In genomic region chr17:24743896-24744295, GRCm38 (mm10) we compare ENCODE assay signal across 31 mouse cellular contexts. TPM values are rescaled to one million over a fixed set of nuclear protein-coding genes. Genes with fewer than 3 reads are reported as not detected.
DNase-seq lines count a peak whose midpoint lies in the region; ATAC-seq and TF ChIP-seq lines count a peak whose summit lies in the region.
"Had no signal": no experiment of that assay in that cellular context is flagged by ENCODE, and none has a peak within 500 bp of the region (broad histone marks: within the 10 kb centered on the region; RNA-seq: fewer than 3 reads in every experiment).

No protein-coding gene starts in this region.

- no peak for ATAC-seq in kidney, embryonic 14.5 days (ENCODE audit: low FRiP score, low TSS enrichment)
- ATAC-seq in midbrain, embryonic 11.5 days (ENCODE audit: low FRiP score): no peak
- ATAC-seq in midbrain, postnatal 0 days (ENCODE audit: low FRiP score): no peak
- ATAC-seq: activated CD4-positive, CD25-positive, alpha-beta regulatory T cell, adult 4 months; CD4-positive, CD25-positive, alpha-beta regulatory T cell, adult 4 months; forebrain, embryonic 14.5 days; forebrain, embryonic 16.5 days; Patski had no signal

- WGBS in kidney, adult 2 months: 75% methylated on average over 5 of the region's 5 CpGs
- 72% methylated on average over 5 of the region's 5 CpGs for WGBS in kidney, embryonic 14.5 days
- 52% methylated on average over 5 of the region's 5 CpGs for WGBS in liver, adult 2 months
- WGBS in midbrain, embryonic 11.5 days: 76% methylated on average over 5 of the region's 5 CpGs
- WGBS in midbrain, postnatal 0 days: 76% methylated on average over 5 of the region's 5 CpGs

- no peaks in the 10 kb centered on the region for H3K79me2 ChIP-seq in liver, adult 2 months (ENCODE audit: control insufficient read depth, insufficient read depth, low read length)

- no peak overlapping the region for H3K27ac ChIP-seq in kidney, adult 2 months (ENCODE audit: insufficient read depth, low read depth, low read length)
- no peak overlapping the region for H3K27ac ChIP-seq in kidney, embryonic 14.5 days (ENCODE audit: low read depth, low read length)
- peak overlapping the region; percentile 88 for H3K27ac ChIP-seq in liver, adult 2 months (replicated peaks; ENCODE audit: insufficient read depth, low read depth, low read length)
- H3K27ac ChIP-seq in midbrain, embryonic 11.5 days (ENCODE audit: low read depth, low read length): no peak overlapping the region
- H3K27ac ChIP-seq in midbrain, postnatal 0 days (ENCODE audit: low read depth, low read length): no peak overlapping the region
- H3K27ac ChIP-seq: embryonic facial prominence, embryonic 13.5 days; embryonic facial prominence, embryonic 15.5 days; forebrain, embryonic 10.5 days; forebrain, embryonic 12.5 days had no signal

- H3K27me3 ChIP-seq in kidney, adult 2 months (replicated peaks; ENCODE audit: control insufficient read depth, insufficient read depth, low read length): no peaks in the 10 kb centered on the region
- H3K27me3 ChIP-seq in kidney, embryonic 14.5 days (ENCODE audit: control insufficient read depth, insufficient read depth, low read length): no peaks in the 10 kb centered on the region
- H3K27me3 ChIP-seq in liver, adult 2 months (ENCODE audit: control insufficient read depth, insufficient read depth, low read length): no peaks in the 10 kb centered on the region
- no peaks in the 10 kb centered on the region for H3K27me3 ChIP-seq in midbrain, embryonic 11.5 days (ENCODE audit: control insufficient read depth, insufficient read depth, low read length)
- no peaks in the 10 kb centered on the region for H3K27me3 ChIP-seq in midbrain, postnatal 0 days (ENCODE audit: insufficient read depth, low read length)
- H3K27me3 ChIP-seq: embryonic facial prominence, embryonic 13.5 days; embryonic facial prominence, embryonic 15.5 days; Patski had no signal

- TF ChIP-seq POLR2A in kidney, adult 2 months (IDR thresholded peaks at IDR 0.05; ENCODE audit: low read depth, low read length): no peak
- no peak for TF ChIP-seq POLR2A in liver, adult 2 months (IDR thresholded peaks at IDR 0.05; ENCODE audit: extremely low read depth, insufficient read depth, low read length)

- DNase-seq in kidney, adult 2 months: peak; percentile 57
- DNase-seq in liver, adult 2 months (ENCODE audit: extremely low read depth, low read depth, low spot score): peak; percentile 34
- DNase-seq in liver: no peak
- DNase-seq in midbrain, embryonic 11.5 days (ENCODE audit: low spot score, missing footprints): peak; percentile 19
- no peak for DNase-seq in midbrain, postnatal 0 days (ENCODE audit: low spot score)
- DNase-seq: adrenal gland, adult 2 months; adrenal gland, postnatal 10 days; adrenal gland, postnatal 25 days; B cell, adult 2 months; cerebellum, adult 11 months; cerebellum, adult 18-20 months; cerebellum, adult 8-10 months; cerebellum, adult 9-11 months; cerebellum, postnatal 14 days; cerebellum, postnatal 36 days; embryo, embryonic 11 days had no signal

- TF ChIP-seq CTCF in kidney, adult 2 months (conservative IDR thresholded peaks at IDR 0.05; ENCODE audit: insufficient read depth, insufficient read length, low read depth, low read length): no peak
- no peak for TF ChIP-seq CTCF in liver, adult 2 months (IDR thresholded peaks at IDR 0.05; ENCODE audit: low read depth, low read length)
- no peak for TF ChIP-seq CTCF in midbrain, postnatal 0 days (IDR thresholded peaks at IDR 0.05)

- H3K9ac ChIP-seq in kidney, embryonic 14.5 days (ENCODE audit: low read depth, low read length): no peak overlapping the region
- H3K9ac ChIP-seq in liver, adult 2 months (ENCODE audit: low read depth, low read length): peak overlapping the region; percentile 42
- no peak overlapping the region for H3K9ac ChIP-seq in midbrain, embryonic 11.5 days (ENCODE audit: low read length)
- no peak overlapping the region for H3K9ac ChIP-seq in midbrain, postnatal 0 days (replicated peaks; ENCODE audit: low read length, poor library complexity, severe bottlenecking)
- H3K9ac ChIP-seq: embryonic facial prominence, embryonic 13.5 days; embryonic facial prominence, embryonic 15.5 days; forebrain, embryonic 12.5 days had no signal

- no peaks in the 10 kb centered on the region for H3K9me3 ChIP-seq in kidney, embryonic 14.5 days (ENCODE audit: control insufficient read depth, low read length)
- H3K9me3 ChIP-seq in midbrain, embryonic 11.5 days (ENCODE audit: control insufficient read depth, low read length): no peaks in the 10 kb centered on the region
- H3K9me3 ChIP-seq in midbrain, postnatal 0 days (ENCODE audit: low read length): no peaks in the 10 kb centered on the region
- H3K9me3 ChIP-seq: embryonic facial prominence, embryonic 13.5 days; embryonic facial prominence, embryonic 15.5 days; forebrain, embryonic 10.5 days; forebrain, embryonic 12.5 days; G1E had no signal

- H3K4me1 ChIP-seq in kidney, adult 2 months (ENCODE audit: control insufficient read depth, insufficient read depth, low read length): no peaks in the 10 kb centered on the region
- H3K4me1 ChIP-seq in kidney, embryonic 14.5 days (ENCODE audit: control insufficient read depth, insufficient read depth, low read length): no peaks in the 10 kb centered on the region; the same call in 1 of the 2 replicates
- peaks cover 34% of the 10 kb centered on the region for H3K4me1 ChIP-seq in liver, adult 2 months (ENCODE audit: control insufficient read depth, insufficient read depth, low read length)
- no peaks in the 10 kb centered on the region for H3K4me1 ChIP-seq in midbrain, embryonic 11.5 days (ENCODE audit: control insufficient read depth, insufficient read depth, low read length)
- no peaks in the 10 kb centered on the region for H3K4me1 ChIP-seq in midbrain, postnatal 0 days (ENCODE audit: insufficient read depth, low read length)
- H3K4me1 ChIP-seq: forebrain, embryonic 12.5 days had no signal

- H3K36me3 ChIP-seq in kidney, adult 2 months (ENCODE audit: control insufficient read depth, insufficient read depth, low read length): no peaks in the 10 kb centered on the region
- peaks cover 15% of the 10 kb centered on the region; the same call in 1 of the 2 replicates for H3K36me3 ChIP-seq in kidney, embryonic 14.5 days (ENCODE audit: control insufficient read depth, insufficient read depth, low read length)
- H3K36me3 ChIP-seq in liver, adult 2 months (ENCODE audit: control insufficient read depth, insufficient read depth, low read length): peaks cover 15% of the 10 kb centered on the region; the same call in 1 of the 2 replicates
- H3K36me3 ChIP-seq in midbrain, embryonic 11.5 days (ENCODE audit: control insufficient read depth, insufficient read depth, low read length): no peaks in the 10 kb centered on the region
- 0 out of 2 replicates have a peak, but pooled peaks cover 3% of the 10 kb centered on the region for H3K36me3 ChIP-seq in midbrain, postnatal 0 days (ENCODE audit: insufficient read depth, low read length)
- H3K36me3 ChIP-seq: forebrain, embryonic 12.5 days had no signal

- H3K4me2 ChIP-seq in kidney, embryonic 14.5 days (replicated peaks; ENCODE audit: low read depth, low read length): no peak overlapping the region
- H3K4me2 ChIP-seq in midbrain, embryonic 11.5 days: no peak overlapping the region
- no peak overlapping the region for H3K4me2 ChIP-seq in midbrain, postnatal 0 days (ENCODE audit: low read depth, low read length, poor library complexity, severe bottlenecking)
- H3K4me2 ChIP-seq: embryonic facial prominence, embryonic 13.5 days; embryonic facial prominence, embryonic 15.5 days; forebrain, embryonic 12.5 days had no signal

- H3K4me3 ChIP-seq in kidney, adult 2 months (ENCODE audit: insufficient read depth, low read depth, low read length): no peak overlapping the region
- H3K4me3 ChIP-seq in kidney, embryonic 14.5 days (ENCODE audit: low read length): no peak overlapping the region
- H3K4me3 ChIP-seq in liver, adult 2 months (ENCODE audit: insufficient read depth, low read depth, low read length): no peak overlapping the region
- H3K4me3 ChIP-seq in midbrain, embryonic 11.5 days (ENCODE audit: low read depth, low read length): no peak overlapping the region
- H3K4me3 ChIP-seq in midbrain, postnatal 0 days (ENCODE audit: low read depth, low read length): no peak overlapping the region
- H3K4me3 ChIP-seq: embryonic facial prominence, embryonic 13.5 days; embryonic facial prominence, embryonic 15.5 days; erythroblast, embryonic 14.5 days; forebrain, embryonic 10.5 days; forebrain, embryonic 12.5 days had no signal

RNA-seq across cellular contexts. Expression of gene Msrb1, which starts 7.5 kb away (rescaled TPM):
- polyA plus RNA-seq in kidney, adult 2 months (2012; rRNA removed): 169 and 209 TPM in 2 replicates
- polyA plus RNA-seq in kidney, embryonic 14.5 days (2014; fragmentation: Nextera tagmentation; extraction: Ambion mirVana): 35.2 and 39.0 TPM in 2 replicates
- 184 and 192 TPM in 2 replicates for total RNA-seq in liver, adult 2 months (2014; rRNA removed)
- polyA plus RNA-seq in liver, adult 2 months (2012; rRNA removed): 447 and 506 TPM in 2 replicates
- 19.2 and 23.0 TPM in 2 replicates for polyA plus RNA-seq in midbrain, embryonic 11.5 days (2014; fragmentation: Nextera tagmentation; extraction: Ambion mirVana)
- 9.6 and 14.1 TPM in 2 replicates for total RNA-seq in midbrain, postnatal 0 days (2014; rRNA removed)
- 20.6 and 22.6 TPM in 2 replicates for polyA plus RNA-seq in midbrain, postnatal 0 days (2015; fragmentation: Nextera tagmentation; extraction: Ambion mirVana)

RNA-seq across cellular contexts. Expression of gene Hs3st6, which starts 8.9 kb away (rescaled TPM):
- 7.4 and 11.9 TPM in 2 replicates for polyA plus RNA-seq in kidney, adult 2 months (2012; rRNA removed)
- polyA plus RNA-seq in kidney, embryonic 14.5 days (2014; fragmentation: Nextera tagmentation; extraction: Ambion mirVana): 32.7 and 35.9 TPM in 2 replicates
- 0.74 and 1.2 TPM in 2 replicates for total RNA-seq in liver, adult 2 months (2014; rRNA removed)
- polyA plus RNA-seq in liver, adult 2 months (2012; rRNA removed): 2.3 and 3.9 TPM in 2 replicates
- polyA plus RNA-seq in midbrain, embryonic 11.5 days (2014; fragmentation: Nextera tagmentation; extraction: Ambion mirVana): 0.18 and 0.23 TPM in 2 replicates
- total RNA-seq in midbrain, postnatal 0 days (2014; rRNA removed): 0.49 TPM in 1 of 2 replicates, not detected in the other
- 0.22 and 0.50 TPM in 2 replicates for polyA plus RNA-seq in midbrain, postnatal 0 days (2015; fragmentation: Nextera tagmentation; extraction: Ambion mirVana)
- total RNA-seq: common myeloid progenitor, adult 5-6 weeks; G1E had no signal
- polyA plus RNA-seq: activated CD4-positive, CD25-positive, alpha-beta regulatory T cell, adult 4 months; CD4-positive, CD25-positive, alpha-beta regulatory T cell, adult 4 months; erythroblast, embryonic 14.5 days; forebrain, embryonic 16.5 days; G1E had no signal

RNA-seq across cellular contexts. Expression of gene Rpl3l, which starts 16.3 kb away (rescaled TPM):
- polyA plus RNA-seq in kidney, adult 2 months (2012; rRNA removed): 0.38 and 4.7 TPM in 2 replicates
- polyA plus RNA-seq in kidney, embryonic 14.5 days (2014; fragmentation: Nextera tagmentation; extraction: Ambion mirVana): not detected in 2 replicates
- 0.46 TPM in 1 of 2 replicates, not detected in the other for total RNA-seq in liver, adult 2 months (2014; rRNA removed)
- not detected in 2 replicates for polyA plus RNA-seq in liver, adult 2 months (2012; rRNA removed)
- not detected in 2 replicates for polyA plus RNA-seq in midbrain, embryonic 11.5 days (2014; fragmentation: Nextera tagmentation; extraction: Ambion mirVana)
- total RNA-seq in midbrain, postnatal 0 days (2014; rRNA removed): not detected in 2 replicates
- polyA plus RNA-seq in midbrain, postnatal 0 days (2015; fragmentation: Nextera tagmentation; extraction: Ambion mirVana): 0.21 and 0.37 TPM in 2 replicates
- total RNA-seq: CH12.LX, G1E had no signal
- polyA plus RNA-seq: activated CD4-positive, CD25-positive, alpha-beta regulatory T cell, adult 4 months; adrenal gland, adult 2 months; CD4-positive, CD25-positive, alpha-beta regulatory T cell, adult 4 months; embryonic facial prominence, embryonic 11.5 days; embryonic facial prominence, embryonic 13.5 days; embryonic facial prominence, embryonic 15.5 days; erythroblast, embryonic 14.5 days; forebrain, embryonic 10.5 days; forebrain, embryonic 12.5 days; forebrain, embryonic 14.5 days; forebrain, embryonic 16.5 days; G1E had no signal

RNA-seq across cellular contexts. Expression of gene Ndufb10, which starts 19.6 kb away (rescaled TPM):
- 626 and 656 TPM in 2 replicates for polyA plus RNA-seq in kidney, adult 2 months (2012; rRNA removed)
- polyA plus RNA-seq in kidney, embryonic 14.5 days (2014; fragmentation: Nextera tagmentation; extraction: Ambion mirVana): 225 and 229 TPM in 2 replicates
- total RNA-seq in liver, adult 2 months (2014; rRNA removed): 290 TPM in 2 replicates
- 265 and 300 TPM in 2 replicates for polyA plus RNA-seq in liver, adult 2 months (2012; rRNA removed)
- polyA plus RNA-seq in midbrain, embryonic 11.5 days (2014; fragmentation: Nextera tagmentation; extraction: Ambion mirVana): 198 and 210 TPM in 2 replicates
- 150 and 170 TPM in 2 replicates for total RNA-seq in midbrain, postnatal 0 days (2014; rRNA removed)
- 344 and 349 TPM in 2 replicates for polyA plus RNA-seq in midbrain, postnatal 0 days (2015; fragmentation: Nextera tagmentation; extraction: Ambion mirVana)

RNA-seq across cellular contexts. Expression of gene Rps2, which starts 26.0 kb away (rescaled TPM):
- 2,444 and 2,611 TPM in 2 replicates for polyA plus RNA-seq in kidney, adult 2 months (2012; rRNA removed)
- polyA plus RNA-seq in kidney, embryonic 14.5 days (2014; fragmentation: Nextera tagmentation; extraction: Ambion mirVana): 1,741 and 1,827 TPM in 2 replicates
- 802 and 1,081 TPM in 2 replicates for total RNA-seq in liver, adult 2 months (2014; rRNA removed)
- 2,199 and 2,424 TPM in 2 replicates for polyA plus RNA-seq in liver, adult 2 months (2012; rRNA removed)
- 1,270 and 1,392 TPM in 2 replicates for polyA plus RNA-seq in midbrain, embryonic 11.5 days (2014; fragmentation: Nextera tagmentation; extraction: Ambion mirVana)
- 2,209 and 2,389 TPM in 2 replicates for total RNA-seq in midbrain, postnatal 0 days (2014; rRNA removed)
- polyA plus RNA-seq in midbrain, postnatal 0 days (2015; fragmentation: Nextera tagmentation; extraction: Ambion mirVana): 749 and 802 TPM in 2 replicates

Comparison
In these comparisons a context has a peak if more than half of its experiments do, and no peak if none do; other contexts are left out.
1. DNase-seq: peak in kidney, adult 2 months (single experiment), liver, adult 2 months (single experiment) and midbrain, embryonic 11.5 days (single experiment); none in liver (single experiment) and midbrain, postnatal 0 days (single experiment).